Mouse (Mus musculus): ENCODE results near the gene Exoc2.
A peak's percentile ranks its signal among the peaks of the same experiment; 100 is the strongest.

Gene Exoc2

DNA sequence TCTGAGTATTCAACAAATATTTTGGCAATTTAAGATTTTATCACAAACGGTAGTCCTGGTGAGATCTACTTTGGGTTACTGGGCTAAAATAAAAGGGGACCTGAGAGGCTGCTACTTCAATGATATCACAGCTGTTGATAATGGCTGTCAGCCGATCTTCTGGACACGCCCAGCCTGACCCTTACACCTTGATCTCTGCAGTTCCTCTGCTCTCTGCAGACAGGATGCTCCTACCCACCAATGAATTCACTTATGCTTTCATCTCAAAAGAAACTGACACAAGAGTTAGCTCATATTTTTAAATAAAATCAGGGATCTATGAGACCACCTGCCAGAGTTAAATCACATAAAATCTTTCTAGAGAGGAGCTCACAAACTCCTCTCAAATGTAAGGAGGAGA lies 149.0 kb downstream of the Exoc2 start:
- no peak for DNase-seq (ENCODE audit: low spot score in 2 of 2)

DNA sequence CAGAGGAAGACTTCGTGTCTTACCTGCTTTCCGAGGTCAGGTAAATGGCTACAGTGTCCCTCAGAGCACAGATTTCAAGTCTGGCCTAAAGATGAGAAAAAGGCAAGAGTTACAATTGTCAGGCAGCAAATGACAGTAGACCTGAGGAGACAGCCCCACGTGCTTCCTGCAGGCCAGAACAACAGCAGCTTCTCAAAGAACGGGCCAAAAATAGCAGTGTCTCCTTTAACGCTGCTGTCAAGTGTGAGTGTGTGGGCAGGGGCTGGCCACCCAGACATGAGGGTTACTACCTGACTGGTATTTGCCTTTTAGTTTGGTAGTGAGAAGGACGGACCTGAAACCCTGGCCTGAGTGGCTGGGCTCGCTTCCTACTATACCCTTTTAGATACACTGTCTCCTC lies 153.3 kb downstream of the Exoc2 start:
- no peak for DNase-seq (ENCODE audit: low spot score in 2 of 2)

DNA sequence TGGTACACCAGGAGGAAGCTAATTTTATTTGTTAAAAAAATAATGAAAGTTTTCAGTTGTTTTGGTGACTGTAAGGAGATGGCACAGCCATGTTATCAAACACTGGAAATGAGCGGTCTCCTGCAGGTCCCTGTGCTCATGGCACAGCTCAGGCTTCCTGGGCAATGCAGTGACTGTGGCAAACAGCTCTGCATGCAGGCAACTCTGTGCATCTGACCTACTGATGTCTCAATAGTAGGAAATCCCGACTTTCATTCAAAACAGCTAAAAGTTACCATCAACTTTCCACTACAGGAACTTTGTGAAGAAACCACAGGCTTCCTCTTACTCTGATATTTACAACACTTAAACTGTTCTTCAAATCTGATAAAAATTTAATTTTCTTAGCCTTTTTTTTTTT lies 154.0 kb downstream of the Exoc2 start:
- DNase-seq (ENCODE audit: low spot score in 2 of 2), result no peak

DNA sequence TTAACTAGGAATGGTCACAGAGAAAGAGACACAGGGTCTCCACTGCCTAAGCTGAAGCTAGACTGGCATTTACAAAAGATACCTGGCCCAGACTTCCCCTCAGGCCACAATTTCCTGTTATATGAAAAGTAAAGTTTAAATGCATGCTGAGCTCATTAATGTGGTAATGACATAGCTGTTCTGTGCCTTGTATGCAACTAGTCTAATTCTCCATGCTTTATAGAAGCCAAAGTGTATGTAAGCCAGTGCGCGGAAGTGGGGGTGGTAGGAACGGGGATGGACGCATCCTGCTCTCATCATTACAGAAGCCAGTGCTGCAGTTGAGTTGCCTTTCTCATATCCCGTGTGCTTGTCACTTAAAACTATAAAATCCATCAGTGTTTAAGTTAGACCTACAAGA lies 156.5 kb downstream of the Exoc2 start:
- DNase-seq (ENCODE audit: low spot score in 2 of 2), result no peak

DNA sequence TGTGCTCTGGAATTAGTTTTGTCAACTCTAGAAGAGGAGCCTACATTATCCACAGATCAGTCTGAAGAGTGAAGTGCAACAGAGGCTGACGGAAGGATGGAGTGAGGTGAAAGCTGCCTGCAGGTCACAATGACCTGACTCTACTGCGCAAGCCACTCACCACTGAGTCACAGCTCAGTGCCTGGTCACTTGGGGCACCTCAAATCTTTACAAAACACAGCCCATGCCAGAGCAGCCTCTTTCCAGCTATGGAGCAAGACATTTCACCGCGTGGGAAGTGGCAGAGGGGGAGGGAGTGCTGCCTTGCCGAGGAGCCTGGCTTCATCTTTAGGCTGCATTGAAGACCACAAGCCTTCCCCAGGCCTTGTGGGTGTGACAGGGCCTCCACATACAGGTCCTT lies 159.6 kb downstream of the Exoc2 start:
- DNase-seq (ENCODE audit: low spot score in 2 of 2), result no peak

DNA sequence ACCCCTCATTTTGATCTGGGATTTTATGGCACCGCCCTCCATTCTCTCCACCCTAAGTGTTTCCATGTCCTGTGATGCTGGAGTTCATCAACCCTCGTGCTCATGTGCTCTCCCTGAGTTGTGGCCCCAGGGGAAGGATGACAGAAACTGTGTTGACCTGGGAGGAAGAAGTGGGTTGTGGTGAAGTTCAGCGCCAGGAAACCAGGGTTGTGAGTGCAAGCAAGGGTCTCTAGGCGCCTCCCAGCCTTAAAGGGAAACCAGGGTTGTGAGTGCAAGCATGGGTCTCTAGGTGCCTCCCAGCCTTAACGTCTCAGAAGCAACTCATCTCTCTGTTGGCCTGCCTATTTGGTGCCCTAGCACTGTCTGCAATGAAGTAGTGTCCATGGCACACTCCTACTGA lies 160.4 kb downstream of the Exoc2 start:
- no peak for DNase-seq (ENCODE audit: low spot score in 2 of 2)

DNA sequence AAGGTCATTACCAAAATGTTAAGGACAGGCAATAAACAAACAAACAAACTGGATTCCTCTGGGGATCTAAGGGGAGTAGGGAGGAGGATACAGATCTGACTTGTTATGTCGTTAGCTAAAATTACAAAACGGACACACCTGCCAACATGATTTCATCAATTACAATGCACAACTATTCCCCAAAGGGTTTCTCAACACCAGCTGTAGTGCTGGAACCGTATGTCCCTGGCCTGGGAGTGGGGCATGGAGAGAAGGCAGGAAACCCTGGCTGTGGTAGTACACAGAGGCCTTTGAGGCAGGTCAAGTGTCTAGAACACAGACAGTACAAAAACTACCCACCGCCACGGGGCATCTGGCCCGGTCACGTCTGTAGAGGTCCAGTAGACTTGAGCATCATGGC lies 164.7 kb downstream of the Exoc2 start:
- DNase-seq (ENCODE audit: low spot score in 2 of 2), result peak; percentile 19 to 63

DNA sequence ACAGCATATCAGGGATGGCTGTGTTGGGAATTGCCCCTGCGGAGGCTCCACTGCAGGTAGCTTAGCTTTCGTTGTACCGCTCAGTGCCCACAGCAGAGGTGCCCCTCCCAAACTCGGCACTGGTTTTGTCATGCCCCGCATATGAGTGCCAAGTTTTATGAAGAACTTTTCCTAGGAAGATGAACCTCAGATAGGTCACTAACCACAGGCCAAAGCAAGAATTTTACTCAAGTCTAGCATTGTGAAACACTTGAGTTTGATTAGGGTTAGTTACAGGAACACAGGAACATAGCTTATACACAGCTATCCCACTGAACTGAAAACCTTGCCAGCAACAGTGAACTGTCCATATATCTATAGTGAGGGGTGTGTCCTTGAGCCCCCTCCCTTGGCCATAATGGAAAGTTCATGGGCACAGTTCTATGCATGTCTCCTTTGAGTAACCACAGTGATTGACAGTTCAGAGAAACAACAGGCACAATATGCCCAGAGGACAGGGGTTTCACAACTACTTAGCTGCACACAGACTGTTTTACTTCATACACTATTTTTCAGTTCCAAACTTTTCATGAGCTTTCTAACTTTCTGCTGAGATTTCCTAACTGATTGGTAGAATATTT lies 171.4 kb downstream of the Exoc2 start:
- no peak for DNase-seq (ENCODE audit: low spot score in 2 of 2)

DNA sequence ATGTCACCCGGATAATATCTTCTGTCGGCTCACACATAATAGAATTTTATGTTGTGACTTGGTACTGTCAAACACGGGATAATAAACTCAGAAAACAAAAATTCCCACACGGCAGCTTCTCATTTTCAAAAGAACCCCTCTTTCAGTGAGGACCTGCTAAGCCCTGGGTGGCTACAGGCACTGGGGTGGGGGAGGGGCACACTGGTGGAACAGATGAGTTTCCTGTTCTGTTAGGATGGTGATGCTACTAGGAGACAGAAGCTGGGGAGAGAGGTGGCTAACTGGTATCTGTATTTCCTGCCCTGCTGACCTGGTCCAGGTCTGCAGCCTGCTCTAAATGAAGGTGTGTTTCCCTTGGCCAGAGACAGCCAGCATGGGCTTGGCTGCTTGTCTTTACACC lies 172.0 kb downstream of the Exoc2 start:
- DNase-seq (ENCODE audit: low spot score in 2 of 2), result no peak

DNA sequence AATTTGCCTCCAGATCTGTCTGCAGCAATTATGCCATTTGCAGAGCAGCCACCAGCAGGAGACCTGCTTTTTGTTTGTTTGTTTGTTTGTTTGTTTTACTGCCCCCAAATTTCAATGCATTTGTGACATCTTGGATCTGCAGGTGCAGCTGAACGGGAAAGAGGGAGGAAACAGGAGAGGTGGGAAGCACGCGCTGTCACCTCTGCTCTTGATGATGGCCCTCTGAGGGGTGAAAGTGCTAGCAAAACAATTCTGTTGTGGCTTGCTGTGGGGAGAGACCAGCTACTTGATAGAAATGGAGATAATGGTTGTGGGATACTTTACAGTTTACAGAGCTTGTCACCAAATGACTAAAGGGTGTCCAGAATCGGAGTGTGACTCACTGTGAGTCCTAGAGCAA lies 177.9 kb downstream of the Exoc2 start:
- no peak for DNase-seq (ENCODE audit: low spot score in 2 of 2)

DNA sequence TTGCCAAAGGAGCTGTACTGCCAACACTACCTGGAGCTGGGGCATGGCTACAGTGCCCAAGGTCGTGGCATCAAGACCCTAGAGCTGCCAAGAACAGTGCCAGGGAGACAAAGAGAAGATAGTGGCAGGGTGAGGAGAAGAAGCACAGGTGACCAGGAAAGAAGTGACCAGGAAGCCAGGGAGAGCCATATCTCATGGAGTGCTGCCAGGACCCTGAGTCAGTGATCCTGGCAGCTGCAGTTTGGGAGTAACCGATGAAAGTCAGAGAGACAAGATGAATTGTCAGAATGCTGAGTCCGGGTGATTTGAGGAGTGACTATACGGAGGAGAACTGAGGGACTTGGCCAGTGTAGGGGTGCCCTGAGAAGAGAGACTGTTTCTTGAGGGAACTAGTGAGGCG lies 180.3 kb downstream of the Exoc2 start:
- no peak for DNase-seq (ENCODE audit: low spot score in 2 of 2)

DNA sequence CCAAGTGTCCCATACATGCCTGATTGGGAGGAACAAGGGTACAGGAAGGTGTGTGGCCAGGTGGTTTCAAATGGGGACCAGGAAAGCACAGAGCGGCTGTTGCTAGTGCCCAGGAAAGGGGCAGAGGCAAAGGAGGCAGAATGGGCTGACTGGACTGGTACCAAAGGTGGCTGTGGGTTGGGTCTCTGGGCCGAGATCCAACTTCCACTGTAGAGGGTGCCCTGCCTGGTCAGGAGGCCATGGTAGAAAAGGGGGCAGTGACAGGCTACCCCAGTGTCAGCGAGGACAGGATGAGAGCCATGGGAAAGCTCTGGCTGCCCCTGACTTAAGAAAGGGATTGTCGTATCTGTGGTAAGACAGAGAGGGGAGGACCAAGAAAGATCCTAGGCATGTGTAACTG lies 180.7 kb downstream of the Exoc2 start:
- no peak for DNase-seq (ENCODE audit: low spot score in 2 of 2)

DNA sequence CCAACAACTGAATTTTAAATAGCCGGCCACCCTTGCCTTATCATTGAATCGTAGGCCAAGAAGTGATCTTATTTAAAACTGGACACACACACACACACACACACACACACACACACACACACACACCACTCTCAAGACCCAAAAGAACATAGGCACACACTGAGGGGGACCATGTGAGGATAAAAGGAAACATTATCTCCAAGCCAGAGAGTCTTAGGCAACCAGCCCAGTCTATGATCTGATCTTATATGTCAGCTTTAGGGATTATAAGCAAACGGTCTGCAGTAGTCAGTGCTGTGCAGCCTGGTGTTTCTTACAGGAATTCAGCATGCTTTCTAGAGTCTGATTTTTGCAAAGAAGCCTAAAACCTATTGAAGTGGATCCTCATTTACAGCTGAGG lies 181.2 kb downstream of the Exoc2 start:
- no peak for DNase-seq (ENCODE audit: low spot score in 2 of 2)

DNA sequence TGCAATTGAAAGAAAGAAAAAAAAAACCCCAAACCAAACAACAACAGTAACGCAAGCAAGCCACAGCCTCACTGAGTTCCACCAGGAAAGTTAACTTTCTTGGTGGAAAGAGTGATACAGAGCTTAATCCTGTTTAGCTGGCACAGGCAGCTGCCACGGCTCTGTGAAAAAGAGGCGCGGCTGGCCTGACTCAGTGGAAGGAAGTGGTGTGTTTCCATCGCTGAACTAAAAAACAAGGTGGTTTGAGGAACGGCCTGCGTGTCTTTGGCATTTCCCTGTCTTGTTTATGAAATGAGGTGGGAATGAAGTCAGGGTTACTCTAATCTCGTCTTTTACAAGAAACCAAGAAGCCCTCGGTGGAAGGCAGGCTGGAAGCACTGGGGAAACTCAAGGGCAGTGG lies 181.6 kb downstream of the Exoc2 start:
- DNase-seq (ENCODE audit: low spot score in 2 of 2), result no peak

DNA sequence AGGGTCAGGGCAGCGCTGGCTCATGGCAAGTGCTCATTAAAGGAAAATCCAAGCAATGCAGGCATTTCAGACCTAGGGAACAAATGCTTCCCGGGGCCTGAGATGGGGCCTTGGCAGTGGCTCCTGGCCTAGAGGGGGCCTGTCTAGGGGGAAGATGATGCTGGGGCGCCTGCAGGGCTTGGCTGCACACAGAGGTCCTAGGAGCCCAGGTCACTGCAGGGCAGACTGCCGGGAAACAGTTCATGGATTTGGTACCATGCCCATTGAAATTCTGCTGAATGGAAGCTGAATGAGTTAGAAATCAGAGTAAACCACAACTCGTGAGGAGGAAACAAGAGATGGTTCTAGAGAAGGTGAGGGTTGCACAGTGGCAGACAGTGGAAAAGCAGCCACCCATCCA lies 183.9 kb downstream of the Exoc2 start:
- no peak for DNase-seq (ENCODE audit: low spot score in 2 of 2)

DNA sequence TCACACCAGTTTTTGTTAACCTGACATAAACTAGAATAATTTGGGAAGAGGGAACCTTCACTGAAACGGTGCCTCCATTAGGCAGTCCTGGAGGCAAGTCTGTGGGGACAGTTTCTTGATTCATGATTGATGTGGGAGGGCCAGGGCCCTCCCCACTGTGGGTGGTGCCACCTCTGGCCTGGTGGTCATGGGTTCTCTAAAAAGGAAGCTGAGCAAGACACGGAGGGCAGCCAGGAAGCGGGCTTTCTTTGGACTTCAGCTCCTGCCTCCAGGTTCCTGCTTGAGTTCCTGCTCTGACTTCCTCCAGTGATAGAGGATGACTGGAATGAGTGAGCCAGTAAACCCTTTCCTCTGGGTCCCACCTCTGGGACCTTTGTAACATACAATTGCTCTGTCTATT lies 185.5 kb downstream of the Exoc2 start:
- DNase-seq (ENCODE audit: low spot score in 2 of 2), result no peak

DNA sequence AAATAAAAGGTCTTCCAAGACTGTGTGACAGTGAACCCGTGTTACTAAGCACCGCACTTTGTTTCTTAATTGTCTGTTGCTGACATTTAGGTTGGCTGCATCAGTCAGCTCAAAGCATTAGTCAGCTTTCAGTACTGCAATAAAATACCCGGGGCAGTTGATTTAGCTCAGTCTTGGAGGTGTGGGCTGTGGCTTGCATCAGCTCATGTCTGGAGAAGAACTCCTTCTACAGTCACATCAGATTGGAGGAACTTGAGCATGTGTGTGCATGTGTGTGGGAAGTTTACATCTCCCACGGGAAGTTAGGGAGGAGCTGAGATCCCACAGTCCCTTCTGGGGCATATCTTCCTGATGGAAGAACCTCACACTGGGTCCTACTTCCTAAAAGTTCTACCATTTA lies 185.9 kb downstream of the Exoc2 start:
- no peak for DNase-seq (ENCODE audit: low spot score in 2 of 2)

DNA sequence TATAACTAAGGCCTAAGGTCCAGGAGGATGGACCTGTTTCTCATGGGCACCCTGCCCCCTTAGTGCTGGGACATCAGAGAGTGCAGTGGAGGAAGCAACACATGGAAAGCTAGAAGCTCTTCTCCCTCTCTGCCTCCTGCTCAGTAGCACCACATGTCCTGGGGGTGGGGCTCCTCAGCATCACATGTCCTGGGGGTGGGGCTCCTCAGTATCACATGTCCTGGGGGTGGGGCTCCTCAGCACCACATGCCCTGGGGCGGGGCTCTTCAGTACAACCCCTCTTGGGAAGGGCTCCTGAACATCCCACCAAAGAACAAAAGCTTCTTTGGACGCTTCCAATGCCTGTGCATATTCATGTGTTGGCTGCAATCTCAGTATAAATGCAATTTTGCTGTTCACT lies 186.3 kb downstream of the Exoc2 start:
- DNase-seq (ENCODE audit: low spot score in 2 of 2), result no peak

DNA sequence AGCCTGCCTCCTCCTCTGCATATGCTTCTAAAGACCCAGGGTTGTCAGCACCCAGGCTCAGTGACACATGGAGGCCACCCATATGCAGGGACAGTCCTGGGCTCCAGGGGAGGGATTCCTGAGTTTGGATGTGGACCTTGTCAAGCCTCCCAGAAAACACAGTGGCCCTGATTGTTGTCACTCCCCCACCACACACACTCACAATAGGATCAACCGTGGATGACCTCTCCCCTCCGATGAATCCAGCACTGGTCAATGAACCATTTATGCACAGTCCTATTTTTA lies 186.9 kb downstream of the Exoc2 start:
- DNase-seq (ENCODE audit: low spot score in 2 of 2), result no peak

DNA sequence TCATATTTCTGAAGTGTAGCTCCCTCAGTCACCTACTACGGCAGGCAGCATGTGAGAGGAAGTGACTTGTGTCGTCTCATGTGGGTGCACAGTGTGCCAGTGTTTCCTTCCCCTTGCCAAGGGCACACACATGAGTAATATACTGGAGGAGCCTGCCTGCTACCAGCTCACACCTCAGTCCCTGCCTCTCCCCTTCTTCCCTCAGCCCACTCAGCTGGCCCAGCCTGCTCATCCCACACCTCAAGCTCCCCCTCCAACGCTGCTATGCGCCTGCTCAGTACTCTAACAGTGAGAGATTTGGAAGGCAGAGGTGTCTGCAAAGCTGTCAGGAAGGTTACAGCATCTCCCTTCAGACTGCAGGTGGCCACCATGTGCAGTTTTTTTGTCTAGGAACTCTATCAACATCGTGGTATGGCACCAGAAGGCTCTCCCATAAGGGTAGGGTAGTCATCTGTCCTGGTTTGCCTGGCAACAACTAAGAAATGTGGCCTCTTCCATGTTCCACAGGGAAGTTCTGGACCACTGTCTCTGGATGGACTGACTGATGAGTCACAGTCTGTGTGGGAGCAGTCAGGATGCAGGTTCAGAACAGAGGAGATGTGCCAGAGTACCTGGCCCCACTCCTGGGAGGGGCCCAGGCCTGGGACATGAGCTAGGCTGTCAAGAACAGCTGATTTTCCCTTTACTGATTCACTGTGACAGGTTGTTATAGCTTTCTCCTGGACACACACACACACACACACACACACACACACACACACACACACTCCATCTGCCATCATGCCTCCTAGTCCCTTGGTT lies 187.5 kb downstream of the Exoc2 start:
- no peak for DNase-seq (ENCODE audit: low spot score in 2 of 2)

DNA sequence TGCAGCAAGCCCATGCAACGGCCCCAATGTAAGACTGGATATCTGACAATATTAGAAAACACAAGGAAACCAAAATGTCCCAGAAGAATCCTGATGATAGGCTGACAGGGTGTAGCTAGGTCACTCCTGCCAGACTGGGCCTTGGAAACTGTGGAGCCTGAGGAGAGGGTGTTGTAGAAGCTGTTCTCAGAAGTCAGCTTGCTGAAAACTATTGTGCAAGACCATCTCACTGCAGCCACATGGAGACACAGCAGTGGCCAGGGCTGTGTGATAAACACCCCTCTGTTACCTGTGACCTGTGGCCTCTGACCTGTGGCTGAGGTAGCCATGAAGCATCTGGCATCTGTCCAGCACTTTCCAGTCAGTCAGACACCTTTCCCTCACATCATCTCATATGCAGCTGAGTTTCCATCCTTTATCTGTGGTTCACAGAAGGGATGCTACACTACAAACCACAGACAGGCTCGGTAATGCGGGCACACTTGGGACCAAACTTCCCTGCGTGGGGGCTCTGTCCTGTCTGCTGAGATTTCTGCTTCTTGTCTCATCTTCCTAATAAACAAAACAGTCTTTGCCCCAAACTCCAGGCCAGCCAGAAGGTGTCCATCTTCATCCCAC lies 188.4 kb downstream of the Exoc2 start:
- DNase-seq (ENCODE audit: low spot score in 2 of 2), result peak in 1 of 2 experiments; percentile 32

DNA sequence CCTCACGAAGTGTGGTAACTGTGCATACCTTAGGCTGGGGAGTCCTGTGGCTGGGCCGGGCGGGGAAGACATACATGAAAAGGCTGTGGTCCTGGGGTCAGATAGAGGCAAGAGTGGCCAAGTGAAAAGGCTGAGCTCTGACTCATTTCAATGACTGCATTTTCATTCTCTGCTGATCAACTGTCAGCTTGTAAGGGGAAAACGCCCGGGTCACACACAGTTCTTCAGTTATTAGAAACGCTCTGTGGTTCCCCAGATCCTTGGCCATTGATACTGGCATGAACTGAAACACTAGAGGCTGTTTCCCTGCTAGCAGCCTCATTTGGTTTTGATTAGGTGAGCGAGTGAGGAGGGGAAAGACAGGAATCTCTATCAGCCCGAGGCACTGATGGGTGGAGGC lies 191.5 kb downstream of the Exoc2 start:
- no peak for DNase-seq (ENCODE audit: low spot score in 2 of 2)

DNA sequence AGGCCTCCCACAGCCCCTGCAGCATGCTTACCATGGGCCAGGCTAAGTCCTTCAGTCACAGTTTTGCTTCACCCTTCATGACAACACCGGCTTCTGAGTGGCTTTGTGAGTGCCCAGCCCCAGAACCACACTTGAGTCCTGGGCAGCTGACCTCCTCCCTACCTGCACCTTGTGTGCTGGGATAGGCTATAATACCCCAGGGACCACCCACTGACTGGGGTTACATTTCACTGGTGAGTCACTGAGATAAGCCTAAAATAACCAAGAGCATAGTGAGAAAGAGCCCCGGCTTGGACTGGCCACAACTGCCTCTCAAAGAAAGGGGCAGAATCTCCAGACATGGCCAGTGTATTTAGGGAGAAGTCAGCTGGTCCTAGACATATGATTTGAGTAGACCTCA lies 192.0 kb downstream of the Exoc2 start:
- no peak for DNase-seq (ENCODE audit: low spot score in 2 of 2)

Measured in heart, adult 9 months (tissue).